Mouse (Mus musculus): ENCODE measurements around the gene Brsk1. TPM values are rescaled to one million over a fixed set of nuclear protein-coding genes. Genes with fewer than 3 reads are reported as not detected.
A peak's percentile ranks its signal among the peaks of the same experiment; 100 is the strongest.

The Brsk1 gene
- polyA plus RNA-seq (2016; fragmentation: Nextera tagmentation; extraction: Ambion mirVana) = 2.2 TPM in 2 replicates

- Histone ChIP-seq H3K27ac (peak within 1 kb of the TSS; percentile 100), H3K27me3 (ENCODE audit: poor library complexity, severe bottlenecking) (no peaks in the 10 kb centered on the region), H3K36me3 (replicated peaks) (peaks cover 31% of the 10 kb centered on the region), H3K4me3 (peak within 1 kb of the TSS; percentile 99), H3K4me1 (peaks cover 30% of the 10 kb centered on the region), H3K9me3 (no peaks in the 10 kb centered on the region)
- DNase-seq (ENCODE audit: extremely low spot score, low spot score) = peak; percentile 94
- 0% methylated on average over 10 of the region's 18 CpGs for WGBS
Measured at GRCm38 (mm10) chr7:4690387-4690786, at the start of gene Brsk1. Brsk1 (plus strand) TSS chr7:4690604.

- Histone ChIP-seq H3K9me3 (no peaks in the 10 kb centered on the region), H3K4me3 (no peak overlapping the region), H3K27ac (no peak overlapping the region), H3K4me1 (no peaks in the 10 kb centered on the region), H3K36me3 (replicated peaks) (peaks cover 100% of the 10 kb centered on the region), H3K27me3 (ENCODE audit: poor library complexity, severe bottlenecking) (no peaks in the 10 kb centered on the region)
- 85% methylated on average over 11 of the region's 11 CpGs for WGBS
- no peak for DNase-seq (ENCODE audit: extremely low spot score, low spot score)
Measured at GRCm38 (mm10) chr7:4641155-4641554, 49.2 kb upstream of the Brsk1 start.

DNA sequence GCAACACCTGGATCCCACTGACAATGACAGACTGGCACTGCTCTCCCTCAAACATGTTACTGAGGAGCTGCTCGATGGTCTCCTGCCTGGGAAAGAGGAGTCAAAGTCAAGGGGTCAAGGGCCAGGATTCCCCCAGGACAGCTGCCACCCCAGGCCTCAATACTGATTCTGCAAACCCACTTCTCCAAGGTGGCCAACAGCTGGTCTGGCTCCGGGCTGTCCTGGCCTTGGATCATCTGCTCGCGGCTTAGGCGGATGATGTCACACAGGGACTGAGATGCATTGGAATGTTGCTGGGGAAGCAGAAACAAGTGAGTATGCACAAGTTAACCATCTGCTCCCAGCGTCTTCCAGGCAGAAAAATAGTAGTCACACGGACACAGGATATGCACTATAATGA lies 48.4 kb upstream of the Brsk1 start:
- WGBS = 91% methylated on average over 7 of the region's 7 CpGs
- Histone ChIP-seq H3K36me3 (replicated peaks) (peaks cover 100% of the 10 kb centered on the region), H3K27ac (no peak overlapping the region), H3K4me1 (no peaks in the 10 kb centered on the region), H3K27me3 (ENCODE audit: poor library complexity, severe bottlenecking) (no peaks in the 10 kb centered on the region), H3K4me3 (no peak overlapping the region), H3K9me3 (no peaks in the 10 kb centered on the region)
- no peak for DNase-seq (ENCODE audit: extremely low spot score, low spot score)

- Histone ChIP-seq H3K9me3 (no peaks in the 10 kb centered on the region), H3K27me3 (ENCODE audit: poor library complexity, severe bottlenecking) (no peaks in the 10 kb centered on the region), H3K36me3 (replicated peaks) (peaks cover 92% of the 10 kb centered on the region), H3K4me3 (no peak overlapping the region), H3K27ac (no peak overlapping the region), H3K4me1 (no peaks in the 10 kb centered on the region)
- no peak for DNase-seq (ENCODE audit: extremely low spot score, low spot score)
- WGBS = 96% methylated on average over 6 of the region's 6 CpGs
Measured at GRCm38 (mm10) chr7:4643225-4643624, 47.2 kb upstream of the Brsk1 start.

DNA sequence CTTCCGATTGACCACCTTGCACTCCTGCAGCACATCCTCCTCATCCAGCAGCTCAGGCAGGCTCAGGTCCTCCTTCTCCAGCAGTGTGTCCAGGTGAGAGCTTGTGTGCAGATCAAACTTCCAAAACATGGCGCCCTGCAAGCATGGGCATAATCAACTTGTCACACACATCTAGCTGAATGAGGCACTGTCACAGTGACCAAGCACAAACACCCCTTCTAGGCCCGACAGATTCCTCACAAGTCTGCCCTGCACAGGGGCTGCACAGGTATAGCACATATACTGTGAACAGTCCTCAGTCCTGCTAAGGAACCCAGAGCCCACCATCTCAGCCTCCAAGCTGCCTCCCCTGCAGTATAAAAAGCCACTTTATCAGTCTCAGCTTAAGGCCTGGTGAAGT lies 43.6 kb upstream of the Brsk1 start:
- no peaks in the 10 kb centered on the region for H3K9me3 ChIP-seq
- H3K27me3 ChIP-seq (ENCODE audit: poor library complexity, severe bottlenecking) = no peaks in the 10 kb centered on the region
- peaks cover 64% of the 10 kb centered on the region for H3K36me3 ChIP-seq (replicated peaks)
- H3K27ac ChIP-seq = no peak overlapping the region
- no peak overlapping the region for H3K4me3 ChIP-seq
- H3K4me1 ChIP-seq = no peaks in the 10 kb centered on the region
- WGBS = 85% methylated on average over 3 of the region's 3 CpGs
- no peak for DNase-seq (ENCODE audit: extremely low spot score, low spot score)

DNA sequence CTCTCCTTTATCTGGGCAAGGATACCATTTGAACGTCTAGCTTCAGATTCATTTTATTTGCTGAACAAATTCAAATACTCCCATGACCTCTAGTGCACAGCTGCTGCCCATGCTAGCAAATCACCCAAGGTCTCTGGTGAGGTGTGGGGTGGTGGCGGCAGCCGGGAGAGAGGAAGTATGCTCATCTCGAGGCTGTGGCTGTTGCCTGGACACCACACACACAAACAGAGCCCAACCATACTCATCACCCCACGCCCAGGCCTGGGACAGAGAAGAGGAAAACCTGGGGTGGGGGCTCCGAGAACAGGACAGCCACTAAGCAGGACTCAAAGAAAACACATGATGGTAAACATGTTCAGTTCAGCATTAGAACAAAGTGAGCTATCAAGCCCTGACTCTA lies 43.1 kb upstream of the Brsk1 start:
- Histone ChIP-seq H3K27me3 (ENCODE audit: poor library complexity, severe bottlenecking) (no peaks in the 10 kb centered on the region), H3K4me3 (no peak overlapping the region), H3K9me3 (no peaks in the 10 kb centered on the region), H3K36me3 (replicated peaks) (peaks cover 64% of the 10 kb centered on the region), H3K27ac (no peak overlapping the region), H3K4me1 (no peaks in the 10 kb centered on the region)
- 83% methylated on average over 6 of the region's 6 CpGs for WGBS
- DNase-seq (ENCODE audit: extremely low spot score, low spot score) = no peak

- Histone ChIP-seq H3K27me3 (ENCODE audit: poor library complexity, severe bottlenecking) (no peaks in the 10 kb centered on the region), H3K9me3 (no peaks in the 10 kb centered on the region), H3K4me1 (no peaks in the 10 kb centered on the region), H3K27ac (no peak overlapping the region), H3K4me3 (no peak overlapping the region), H3K36me3 (replicated peaks) (peaks cover 64% of the 10 kb centered on the region)
- WGBS = 90% methylated on average over 2 of the region's 2 CpGs
- no peak for DNase-seq (ENCODE audit: extremely low spot score, low spot score)
Measured at GRCm38 (mm10) chr7:4647992-4648391, 42.4 kb upstream of the Brsk1 start.

GRCm38 (mm10) chr7:4651581-4651980 lies 38.8 kb upstream of the Brsk1 start:
- Histone ChIP-seq H3K27ac (no peak overlapping the region), H3K36me3 (replicated peaks) (peaks cover 43% of the 10 kb centered on the region), H3K27me3 (ENCODE audit: poor library complexity, severe bottlenecking) (no peaks in the 10 kb centered on the region), H3K4me1 (0 out of 2 replicates have a peak, but pooled peaks cover 11% of the 10 kb centered on the region), H3K9me3 (no peaks in the 10 kb centered on the region), H3K4me3 (no peak overlapping the region)
- WGBS = 91% methylated on average over 8 of the region's 8 CpGs
- no peak for DNase-seq (ENCODE audit: extremely low spot score, low spot score)

GRCm38 (mm10) chr7:4652726-4653125 lies 37.7 kb upstream of the Brsk1 start:
- no peak for DNase-seq (ENCODE audit: extremely low spot score, low spot score)
- WGBS = 97% methylated on average over 5 of the region's 5 CpGs

DNA sequence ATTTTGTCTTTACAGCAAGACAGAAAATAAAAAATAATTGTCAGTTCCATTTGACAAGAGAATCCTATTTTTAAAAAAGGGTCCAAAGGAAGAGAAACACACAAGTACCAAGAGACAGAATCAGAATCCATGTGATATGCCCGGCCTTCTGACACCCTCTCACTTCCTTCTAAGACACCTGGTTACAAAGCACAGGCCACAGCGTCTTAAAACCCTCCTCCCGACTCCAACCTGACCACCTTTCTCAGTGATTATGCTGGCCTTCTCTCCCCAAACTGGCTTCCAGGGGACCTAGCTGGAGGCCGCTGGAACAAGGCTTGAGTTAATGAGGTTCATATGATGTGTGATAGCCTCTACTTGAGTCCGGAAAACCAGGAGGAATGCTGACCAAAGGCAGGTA lies 37.1 kb upstream of the Brsk1 start:
- Histone ChIP-seq H3K36me3 (replicated peaks) (peaks cover 35% of the 10 kb centered on the region), H3K9me3 (no peaks in the 10 kb centered on the region), H3K4me3 (no peak overlapping the region), H3K4me1 (peaks cover 27% of the 10 kb centered on the region), H3K27me3 (ENCODE audit: poor library complexity, severe bottlenecking) (no peaks in the 10 kb centered on the region), H3K27ac (no peak overlapping the region)
- WGBS = 92% methylated on average over 5 of the region's 5 CpGs
- DNase-seq (ENCODE audit: extremely low spot score, low spot score) = no peak

More at GRCm38 (mm10) chr7:4652726-4653125, 37.7 kb upstream of the Brsk1 start:
- Histone ChIP-seq H3K27ac (no peak overlapping the region), H3K4me3 (no peak overlapping the region), H3K36me3 (replicated peaks) (peaks cover 35% of the 10 kb centered on the region), H3K4me1 (peaks cover 22% of the 10 kb centered on the region), H3K9me3 (no peaks in the 10 kb centered on the region), H3K27me3 (ENCODE audit: poor library complexity, severe bottlenecking) (no peaks in the 10 kb centered on the region)

DNA sequence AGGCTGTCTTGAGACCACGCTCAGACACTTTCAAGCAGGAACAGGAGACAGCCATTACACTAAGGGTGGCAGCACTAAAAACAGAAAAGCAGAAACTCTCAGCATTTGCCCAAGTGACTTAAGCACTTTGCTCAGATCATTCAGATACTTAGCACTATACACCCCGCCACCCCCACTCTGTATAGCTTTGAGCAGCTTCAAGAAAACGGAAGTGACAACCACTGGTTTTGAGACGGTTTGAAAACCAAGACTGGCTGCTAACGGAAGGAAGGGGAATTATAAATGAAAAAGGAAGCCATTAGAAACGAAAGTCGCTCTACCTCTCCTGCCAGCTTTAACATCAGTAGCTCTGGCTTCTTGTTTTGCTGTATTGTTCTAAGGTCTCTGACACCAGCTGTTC lies 36.6 kb upstream of the Brsk1 start:
- WGBS = 88% methylated on average over 7 of the region's 7 CpGs
- H3K36me3 ChIP-seq (replicated peaks) = peaks cover 35% of the 10 kb centered on the region
- H3K4me1 ChIP-seq = peaks cover 27% of the 10 kb centered on the region
- H3K27ac ChIP-seq = no peak overlapping the region
- H3K27me3 ChIP-seq (ENCODE audit: poor library complexity, severe bottlenecking) = no peaks in the 10 kb centered on the region
- DNase-seq (ENCODE audit: extremely low spot score, low spot score) = no peak
- no peaks in the 10 kb centered on the region for H3K9me3 ChIP-seq
- H3K4me3 ChIP-seq = no peak overlapping the region

DNA sequence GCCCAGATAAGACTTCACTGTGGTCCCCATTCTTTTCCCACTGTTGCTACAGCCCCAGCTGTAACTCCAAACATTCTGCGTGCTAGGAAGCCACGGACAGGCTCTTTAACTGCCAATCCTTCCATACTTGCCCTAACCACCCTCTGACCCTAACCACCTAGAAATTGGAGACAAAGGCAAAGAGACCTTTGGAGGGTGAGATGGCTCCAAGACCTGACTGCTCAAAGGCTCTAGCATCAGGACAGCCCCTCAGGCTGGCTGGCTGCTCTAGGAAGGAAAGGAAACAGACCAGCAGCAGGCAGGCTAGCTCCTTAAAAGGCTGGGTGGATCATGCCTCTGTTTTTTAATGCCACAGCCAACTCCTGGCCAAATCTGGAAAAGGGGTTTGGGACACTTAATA lies 36.2 kb upstream of the Brsk1 start:
- Histone ChIP-seq H3K36me3 (replicated peaks) (peaks cover 35% of the 10 kb centered on the region), H3K4me1 (peaks cover 27% of the 10 kb centered on the region), H3K27me3 (ENCODE audit: poor library complexity, severe bottlenecking) (no peaks in the 10 kb centered on the region), H3K4me3 (no peak overlapping the region), H3K9me3 (no peaks in the 10 kb centered on the region), H3K27ac (no peak overlapping the region)
- no peak for DNase-seq (ENCODE audit: extremely low spot score, low spot score)
- 94% methylated on average over 2 of the region's 2 CpGs for WGBS

- Histone ChIP-seq H3K36me3 (replicated peaks) (peaks cover 35% of the 10 kb centered on the region), H3K27me3 (ENCODE audit: poor library complexity, severe bottlenecking) (no peaks in the 10 kb centered on the region), H3K4me1 (peaks cover 38% of the 10 kb centered on the region), H3K27ac (no peak overlapping the region), H3K4me3 (no peak overlapping the region), H3K9me3 (no peaks in the 10 kb centered on the region)
- 91% methylated on average over 4 of the region's 4 CpGs for WGBS
- DNase-seq (ENCODE audit: extremely low spot score, low spot score) = no peak
Measured at GRCm38 (mm10) chr7:4655393-4655792, 35.0 kb upstream of the Brsk1 start.

DNA sequence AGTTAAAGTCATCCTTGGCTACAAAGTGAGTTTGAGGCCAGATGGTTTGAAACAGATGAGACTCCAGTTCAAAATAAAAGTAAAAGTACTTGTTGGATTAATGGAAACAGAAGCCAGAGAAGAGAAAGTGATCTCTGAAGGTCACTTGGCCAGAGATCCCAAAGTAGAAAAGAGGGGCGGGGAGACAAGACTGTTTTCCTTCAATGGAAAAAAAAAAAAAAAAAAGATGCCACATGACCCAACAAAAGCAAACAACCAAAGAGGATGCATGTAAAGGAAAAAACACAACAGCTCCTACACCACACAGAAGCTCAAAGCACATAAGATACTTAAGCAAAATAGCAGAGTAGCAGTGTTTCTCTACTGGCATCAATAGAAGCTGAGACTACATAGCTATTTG lies 34.5 kb upstream of the Brsk1 start:
- Histone ChIP-seq H3K4me3 (no peak overlapping the region), H3K27me3 (ENCODE audit: poor library complexity, severe bottlenecking) (no peaks in the 10 kb centered on the region), H3K27ac (no peak overlapping the region), H3K9me3 (no peaks in the 10 kb centered on the region), H3K36me3 (replicated peaks) (peaks cover 35% of the 10 kb centered on the region), H3K4me1 (peaks cover 42% of the 10 kb centered on the region)
- DNase-seq (ENCODE audit: extremely low spot score, low spot score) = no peak
- WGBS = 86% methylated on average over 1 of the region's 1 CpGs
